Mouse (Mus musculus): Measurements from ENCODE around the gene Islr2. TPM values are rescaled to one million over a fixed set of nuclear protein-coding genes. Genes with fewer than 3 reads are reported as not detected.

Gene Islr2
- polyA plus RNA-seq, 1 experiment from 2014 or later = 0.12 TPM

GRCm38 (mm10) chr9:58165779-58166178, 38.3 kb downstream of the Islr2 start:
- Histone ChIP-seq H3K9ac (ENCODE audit: low read depth, low read length) (no peak overlapping the region), H3K36me3 (ENCODE audit: control insufficient read depth, insufficient read depth, low read length) (no peaks in the 10 kb centered on the region), H3K9me3 (ENCODE audit: control insufficient read depth, low read length) (no peaks in the 10 kb centered on the region), H3K4me3 (ENCODE audit: low read length) (no peak overlapping the region), H3K27me3 (ENCODE audit: control insufficient read depth, insufficient read depth, low read length) (no peaks in the 10 kb centered on the region), H3K27ac (ENCODE audit: low read depth, low read length) (no peak overlapping the region), H3K4me1 (ENCODE audit: control insufficient read depth, insufficient read depth, low read length) (no peaks in the 10 kb centered on the region), H3K4me2 (replicated peaks; ENCODE audit: low read depth, low read length) (no peak overlapping the region)
- 81% methylated on average over 1 of the region's 1 CpGs for WGBS
- no peak for ATAC-seq (ENCODE audit: low FRiP score, low TSS enrichment)

GRCm38 (mm10) chr9:58163146-58163545, 41.0 kb downstream of the Islr2 start:
- H3K4me2 ChIP-seq (replicated peaks; ENCODE audit: low read depth, low read length) = no peak overlapping the region
- no peak overlapping the region for H3K4me3 ChIP-seq (ENCODE audit: low read length)
- no peaks in the 10 kb centered on the region for H3K27me3 ChIP-seq (ENCODE audit: control insufficient read depth, insufficient read depth, low read length)
- H3K27ac ChIP-seq (ENCODE audit: low read depth, low read length) = no peak overlapping the region
- no peaks in the 10 kb centered on the region for H3K9me3 ChIP-seq (ENCODE audit: control insufficient read depth, low read length)
- H3K9ac ChIP-seq (ENCODE audit: low read depth, low read length) = no peak overlapping the region
- ATAC-seq (ENCODE audit: low FRiP score, low TSS enrichment) = no peak
- H3K4me1 ChIP-seq (ENCODE audit: control insufficient read depth, insufficient read depth, low read length) = peaks cover 19% of the 10 kb centered on the region
- 69% methylated on average over 5 of the region's 5 CpGs for WGBS
- no peaks in the 10 kb centered on the region for H3K36me3 ChIP-seq (ENCODE audit: control insufficient read depth, insufficient read depth, low read length)

- no peak overlapping the region for H3K4me3 ChIP-seq (ENCODE audit: low read length)
- 90% methylated on average over 3 of the region's 3 CpGs for WGBS
- ATAC-seq (ENCODE audit: low FRiP score, low TSS enrichment) = no peak
These were observed 41.9 kb downstream of the Islr2 start for GRCm38 (mm10) chr9:58162173-58162572.

GRCm38 (mm10) chr9:58160315-58160714, 43.8 kb downstream of the Islr2 start:
- H3K27ac ChIP-seq (ENCODE audit: low read depth, low read length) = peak overlapping the region; percentile 90; the same call in 1 of the 2 replicates

More at GRCm38 (mm10) chr9:58162173-58162572, 41.9 kb downstream of the Islr2 start:
- no peak overlapping the region for H3K27ac ChIP-seq (ENCODE audit: low read depth, low read length)
- H3K4me1 ChIP-seq (ENCODE audit: control insufficient read depth, insufficient read depth, low read length) = peaks cover 29% of the 10 kb centered on the region
- no peak overlapping the region for H3K4me2 ChIP-seq (replicated peaks; ENCODE audit: low read depth, low read length)
- H3K9me3 ChIP-seq (ENCODE audit: control insufficient read depth, low read length) = no peaks in the 10 kb centered on the region
- no peaks in the 10 kb centered on the region for H3K36me3 ChIP-seq (ENCODE audit: control insufficient read depth, insufficient read depth, low read length)
- H3K27me3 ChIP-seq (ENCODE audit: control insufficient read depth, insufficient read depth, low read length) = no peaks in the 10 kb centered on the region
- no peak overlapping the region; the same call in 1 of the 2 replicates for H3K9ac ChIP-seq (ENCODE audit: low read depth, low read length)

GRCm38 (mm10) chr9:58159855-58160254, 44.3 kb downstream of the Islr2 start:
- Histone ChIP-seq H3K4me2 (replicated peaks; ENCODE audit: low read depth, low read length) (no peak overlapping the region), H3K9ac (ENCODE audit: low read depth, low read length) (no peak overlapping the region), H3K4me1 (ENCODE audit: control insufficient read depth, insufficient read depth, low read length) (peaks cover 33% of the 10 kb centered on the region), H3K36me3 (ENCODE audit: control insufficient read depth, insufficient read depth, low read length) (no peaks in the 10 kb centered on the region; the same call in 1 of the 2 replicates), H3K4me3 (ENCODE audit: low read length) (no peak overlapping the region), H3K27me3 (ENCODE audit: control insufficient read depth, insufficient read depth, low read length) (no peaks in the 10 kb centered on the region), H3K9me3 (ENCODE audit: control insufficient read depth, low read length) (no peaks in the 10 kb centered on the region), H3K27ac (ENCODE audit: low read depth, low read length) (peak overlapping the region; percentile 90)
- 48% methylated on average over 4 of the region's 4 CpGs for WGBS
- no peak for ATAC-seq (ENCODE audit: low FRiP score, low TSS enrichment)

More at GRCm38 (mm10) chr9:58160315-58160714, 43.8 kb downstream of the Islr2 start:
- no peak for ATAC-seq (ENCODE audit: low FRiP score, low TSS enrichment)
- H3K36me3 ChIP-seq (ENCODE audit: control insufficient read depth, insufficient read depth, low read length) = no peaks in the 10 kb centered on the region
- H3K27me3 ChIP-seq (ENCODE audit: control insufficient read depth, insufficient read depth, low read length) = no peaks in the 10 kb centered on the region
- H3K4me2 ChIP-seq (replicated peaks; ENCODE audit: low read depth, low read length) = no peak overlapping the region
- H3K9me3 ChIP-seq (ENCODE audit: control insufficient read depth, low read length) = no peaks in the 10 kb centered on the region
- H3K4me1 ChIP-seq (ENCODE audit: control insufficient read depth, insufficient read depth, low read length) = peaks cover 33% of the 10 kb centered on the region
- H3K4me3 ChIP-seq (ENCODE audit: low read length) = no peak overlapping the region
- no peak overlapping the region for H3K9ac ChIP-seq (ENCODE audit: low read depth, low read length)
- 77% methylated on average over 5 of the region's 5 CpGs for WGBS

- Histone ChIP-seq H3K9me3 (ENCODE audit: control insufficient read depth, low read length) (no peaks in the 10 kb centered on the region), H3K36me3 (ENCODE audit: control insufficient read depth, insufficient read depth, low read length) (peaks cover 7% of the 10 kb centered on the region; the same call in 1 of the 2 replicates), H3K27me3 (ENCODE audit: control insufficient read depth, insufficient read depth, low read length) (no peaks in the 10 kb centered on the region), H3K27ac (ENCODE audit: low read depth, low read length) (peak overlapping the region; percentile 90), H3K4me1 (ENCODE audit: control insufficient read depth, insufficient read depth, low read length) (peaks cover 40% of the 10 kb centered on the region), H3K4me3 (ENCODE audit: low read length) (peak overlapping the region; percentile 24; the same call in 1 of the 2 replicates), H3K4me2 (replicated peaks; ENCODE audit: low read depth, low read length) (peak overlapping the region; percentile 58), H3K9ac (ENCODE audit: low read depth, low read length) (peak overlapping the region; percentile 54; the same call in 1 of the 2 replicates)
- 11% methylated on average over 7 of the region's 7 CpGs for WGBS
- peak; percentile 89 for ATAC-seq (ENCODE audit: low FRiP score, low TSS enrichment)
These were observed 45.4 kb downstream of the Islr2 start for GRCm38 (mm10) chr9:58158541-58159311.

GRCm38 (mm10) chr9:58157838-58158237, 46.3 kb downstream of the Islr2 start:
- Histone ChIP-seq H3K4me3 (ENCODE audit: low read length) (peak overlapping the region; percentile 24), H3K4me2 (replicated peaks; ENCODE audit: low read depth, low read length) (peak overlapping the region; percentile 58), H3K9ac (ENCODE audit: low read depth, low read length) (peak overlapping the region; percentile 54), H3K4me1 (ENCODE audit: control insufficient read depth, insufficient read depth, low read length) (peaks cover 43% of the 10 kb centered on the region), H3K27me3 (ENCODE audit: control insufficient read depth, insufficient read depth, low read length) (no peaks in the 10 kb centered on the region), H3K27ac (ENCODE audit: low read depth, low read length) (peak overlapping the region; percentile 90), H3K9me3 (ENCODE audit: control insufficient read depth, low read length) (no peaks in the 10 kb centered on the region), H3K36me3 (ENCODE audit: control insufficient read depth, insufficient read depth, low read length) (peaks cover 12% of the 10 kb centered on the region; the same call in 1 of the 2 replicates)
- 73% methylated on average over 13 of the region's 13 CpGs for WGBS
- no peak for ATAC-seq (ENCODE audit: low FRiP score, low TSS enrichment)

GRCm38 (mm10) chr9:58156819-58157560, 47.1 kb downstream of the Islr2 start:
- Histone ChIP-seq H3K27me3 (ENCODE audit: control insufficient read depth, insufficient read depth, low read length) (no peaks in the 10 kb centered on the region), H3K4me3 (ENCODE audit: low read length) (peak overlapping the region; percentile 24), H3K4me2 (replicated peaks; ENCODE audit: low read depth, low read length) (peak overlapping the region; percentile 58), H3K9me3 (ENCODE audit: control insufficient read depth, low read length) (no peaks in the 10 kb centered on the region), H3K9ac (ENCODE audit: low read depth, low read length) (peak overlapping the region; percentile 54; the same call in 1 of the 2 replicates), H3K27ac (ENCODE audit: low read depth, low read length) (peak overlapping the region; percentile 90; the same call in 1 of the 2 replicates), H3K4me1 (ENCODE audit: control insufficient read depth, insufficient read depth, low read length) (peaks cover 43% of the 10 kb centered on the region), H3K36me3 (ENCODE audit: control insufficient read depth, insufficient read depth, low read length) (peaks cover 20% of the 10 kb centered on the region; the same call in 1 of the 2 replicates)
- 84% methylated on average over 22 of the region's 22 CpGs for WGBS
- no peak for ATAC-seq (ENCODE audit: low FRiP score, low TSS enrichment)

Data from kidney, embryonic 14.5 days (tissue).